Mouse (Mus musculus): ENCODE data around the gene Spata31d1a.

The Spata31d1a gene

DNA sequence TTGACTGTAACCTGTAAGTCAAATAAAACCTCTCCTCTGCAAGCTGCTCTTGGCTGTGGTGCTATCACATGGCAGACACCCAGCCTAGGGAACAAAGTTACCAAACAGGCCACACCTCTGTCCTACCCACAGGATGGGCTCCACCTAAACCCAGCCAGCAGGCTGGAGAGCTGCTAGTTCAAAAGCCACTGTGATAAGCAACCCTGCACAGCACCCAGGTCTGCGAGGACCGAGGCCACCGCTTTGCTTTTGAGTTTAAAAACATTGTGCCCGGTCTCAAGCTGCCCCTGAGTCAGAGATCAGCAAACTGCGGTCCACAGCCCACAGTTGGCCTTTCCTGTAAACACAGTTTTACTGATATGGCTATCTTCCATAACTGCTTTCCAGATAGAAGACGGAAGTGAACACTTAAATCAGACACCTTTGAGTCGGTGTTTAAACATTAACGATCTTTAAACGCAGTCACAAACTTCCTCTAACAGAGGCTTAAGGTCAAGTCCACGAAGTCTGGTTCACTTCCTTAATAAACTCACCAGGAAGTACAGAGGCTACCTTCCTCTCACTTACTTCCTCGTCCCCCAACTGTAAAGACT, 41.5 kb downstream of the Spata31d1a start:
- DNase-seq (ENCODE audit: low read depth, low spot score), result peak; percentile 64

DNA sequence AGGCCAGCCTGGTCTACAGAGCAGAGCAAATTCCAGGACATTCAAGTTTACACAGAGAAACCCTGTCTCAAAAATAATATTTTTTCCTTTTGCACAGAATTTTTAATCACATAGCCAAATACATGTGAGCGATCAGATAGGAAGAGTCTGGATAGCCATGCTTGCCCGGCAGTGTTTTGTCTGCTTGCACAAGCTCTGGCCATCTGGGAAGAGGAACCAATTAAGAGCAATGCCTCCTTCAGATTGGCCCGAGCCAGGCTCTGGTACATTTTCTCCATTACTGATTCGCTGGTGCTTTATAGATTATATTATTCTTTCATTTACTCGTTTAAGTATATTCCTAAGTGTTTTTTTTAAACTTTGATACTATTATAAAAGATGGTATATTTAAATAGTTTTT, 42.4 kb downstream of the Spata31d1a start:
- DNase-seq (ENCODE audit: low read depth, low spot score), result no peak

DNA sequence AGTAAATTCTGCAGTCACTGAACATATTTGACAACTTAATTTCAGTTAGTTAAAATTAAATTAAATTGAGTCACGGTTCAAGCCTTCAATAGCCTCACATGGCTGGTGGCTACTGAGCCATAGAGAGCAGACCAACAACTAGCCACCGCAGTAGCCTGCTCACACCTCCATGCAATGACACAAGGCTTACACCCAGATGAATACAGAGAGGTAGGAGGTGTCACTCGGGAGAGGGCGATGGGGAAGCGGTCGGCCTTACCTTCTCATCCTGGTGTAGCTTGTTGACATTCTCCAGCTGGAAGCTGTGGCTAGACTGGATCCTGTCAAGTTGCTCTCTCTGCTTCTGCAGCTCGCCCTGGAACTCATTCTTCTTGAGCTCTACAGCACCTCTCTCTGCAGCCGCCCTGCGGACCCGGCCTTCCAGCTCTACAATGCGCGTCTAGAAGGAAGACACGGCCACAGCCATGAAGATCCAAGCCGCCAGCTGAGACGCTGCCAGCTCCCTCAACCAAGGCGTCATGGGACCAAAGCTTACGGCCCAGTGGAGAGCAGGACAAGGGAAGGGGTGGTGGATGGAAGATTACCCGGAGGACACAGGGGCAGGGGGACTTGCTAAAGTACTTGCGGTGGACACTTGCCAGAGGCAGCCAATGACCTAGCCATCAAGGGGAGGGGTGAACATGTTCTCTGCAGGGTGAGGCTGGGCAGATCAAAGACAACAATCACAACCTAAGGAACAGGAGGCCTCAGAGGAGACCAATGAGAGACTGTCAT, 46.0 kb downstream of the Spata31d1a start:
- no peak for DNase-seq (ENCODE audit: low read depth, low spot score)

DNA sequence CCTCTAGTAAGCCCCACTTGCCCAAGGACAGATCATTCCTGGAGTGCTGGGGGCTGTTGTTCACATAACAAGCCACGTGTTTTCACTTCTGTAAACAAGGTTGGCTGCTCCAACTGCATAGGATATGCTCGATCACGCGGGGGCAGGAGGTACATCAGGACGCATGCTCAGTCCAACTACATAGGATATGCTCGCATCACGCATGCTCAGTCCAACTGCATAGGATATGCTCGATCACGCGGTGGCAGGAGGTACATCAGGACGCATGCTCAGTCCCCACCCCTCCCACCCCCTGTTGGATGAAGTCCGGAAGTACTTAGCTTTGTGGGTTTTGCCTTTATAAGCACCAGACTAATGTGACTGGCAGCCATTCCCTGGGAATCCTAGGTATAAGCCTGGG, 48.2 kb downstream of the Spata31d1a start:
- peak; percentile 97 for DNase-seq (ENCODE audit: low read depth, low spot score)

DNA sequence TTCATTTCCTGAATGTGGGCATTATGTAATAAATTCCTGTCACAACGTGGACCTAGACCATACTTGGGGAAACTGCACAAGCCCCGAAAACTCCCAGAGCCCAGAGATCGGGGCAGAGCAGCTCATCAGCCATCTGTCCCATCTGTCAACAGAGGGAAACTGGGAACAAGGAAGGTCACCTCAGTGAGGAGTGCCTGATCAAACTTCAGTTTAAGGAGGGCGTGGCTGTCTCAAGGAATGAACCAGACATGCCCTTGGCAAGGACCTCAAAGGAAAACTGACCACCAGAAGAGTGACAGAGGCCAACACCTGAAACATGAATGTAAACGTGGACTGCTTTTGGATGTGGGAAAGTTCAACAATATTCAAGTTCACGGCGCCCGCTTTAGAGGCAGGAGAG, 48.7 kb downstream of the Spata31d1a start:
- peak; percentile 43 for DNase-seq (ENCODE audit: low read depth, low spot score)

DNA sequence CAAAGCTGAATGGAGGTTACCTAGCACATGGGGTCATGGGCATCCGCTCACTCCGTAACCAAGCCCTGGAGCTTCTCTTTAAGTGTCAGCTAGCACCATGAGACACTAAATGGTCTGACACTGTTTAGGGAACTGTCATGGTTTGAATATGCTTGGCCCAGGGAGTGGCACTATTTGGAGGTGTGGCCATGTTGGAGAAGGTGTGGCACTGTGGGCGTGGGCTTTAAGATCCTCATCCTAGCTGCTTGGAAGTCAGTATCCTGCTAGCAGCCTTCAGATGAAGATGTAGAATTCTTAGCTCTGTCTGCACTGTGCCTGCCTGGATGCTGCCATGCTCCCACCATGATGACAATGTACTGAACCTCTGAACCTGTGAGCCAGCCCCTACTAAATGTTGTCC, 49.8 kb downstream of the Spata31d1a start:
- DNase-seq (ENCODE audit: low read depth, low spot score), result peak; percentile 61

DNA sequence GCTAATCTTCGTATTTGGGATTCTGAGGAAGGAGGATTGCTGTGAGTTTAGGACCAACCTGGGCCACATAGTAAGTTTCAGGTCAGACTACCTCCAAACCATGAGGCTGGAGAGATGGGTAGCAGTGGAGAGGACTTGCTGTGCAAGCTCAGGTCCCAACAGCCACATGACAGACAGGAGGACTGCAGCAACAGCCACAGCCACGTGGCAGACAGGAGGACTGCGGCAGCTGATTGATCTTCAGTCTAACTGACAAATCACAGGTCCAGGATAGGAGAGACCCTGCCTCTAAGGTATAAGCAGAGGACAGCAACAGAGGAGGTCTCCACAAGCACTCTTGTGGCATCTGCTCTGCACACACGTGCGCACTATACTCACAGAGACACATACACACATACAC, 52.3 kb downstream of the Spata31d1a start:
- peak; percentile 54 for DNase-seq (ENCODE audit: low read depth, low spot score)

DNA sequence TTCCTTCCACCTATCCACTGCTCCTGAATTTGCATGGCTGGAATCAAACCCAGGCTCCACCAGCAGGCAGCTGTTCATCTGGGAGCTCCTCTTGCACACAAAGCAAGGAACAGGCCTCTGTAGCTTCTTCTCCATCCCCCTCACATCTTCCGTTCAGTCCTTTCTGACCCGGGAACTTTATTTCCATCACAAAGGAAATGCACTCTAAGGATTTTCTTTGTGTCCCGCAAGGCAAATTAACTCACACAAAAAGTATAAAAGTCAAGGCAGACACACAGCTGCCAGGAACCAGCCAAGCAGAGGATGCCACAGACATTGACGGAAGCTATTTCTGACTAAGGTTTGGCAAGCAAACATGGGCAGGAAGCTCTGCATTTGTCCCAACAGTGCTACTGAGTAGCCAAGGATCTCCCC, 53.1 kb downstream of the Spata31d1a start:
- DNase-seq (ENCODE audit: low read depth, low spot score), result peak; percentile 93

DNA sequence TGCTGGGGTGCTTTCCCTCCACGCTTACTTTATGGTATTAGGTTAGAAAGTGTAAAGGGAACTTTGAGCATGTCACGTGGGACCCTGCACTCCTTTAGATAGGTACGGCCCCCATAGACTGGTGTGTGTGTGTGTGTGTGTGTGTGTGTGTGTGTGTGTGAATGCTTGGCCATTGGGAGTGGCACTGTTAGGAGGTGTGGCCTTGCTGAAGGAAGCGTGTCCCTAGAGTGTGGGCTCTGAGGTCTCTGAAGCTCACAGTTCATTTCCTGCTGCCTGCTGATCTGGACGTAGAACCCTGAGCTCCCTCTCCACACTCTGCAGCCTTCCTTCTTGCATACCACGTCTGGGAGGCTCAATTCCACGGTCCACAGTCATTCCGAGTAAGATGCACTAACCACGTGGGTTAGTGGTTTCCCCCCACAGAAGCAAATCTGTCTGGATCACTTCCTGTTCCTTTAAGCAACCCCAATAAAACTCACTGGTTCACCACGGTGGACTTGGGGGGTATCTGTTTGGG, 53.8 kb downstream of the Spata31d1a start:
- peak; percentile 76 for DNase-seq (ENCODE audit: low read depth, low spot score)

DNA sequence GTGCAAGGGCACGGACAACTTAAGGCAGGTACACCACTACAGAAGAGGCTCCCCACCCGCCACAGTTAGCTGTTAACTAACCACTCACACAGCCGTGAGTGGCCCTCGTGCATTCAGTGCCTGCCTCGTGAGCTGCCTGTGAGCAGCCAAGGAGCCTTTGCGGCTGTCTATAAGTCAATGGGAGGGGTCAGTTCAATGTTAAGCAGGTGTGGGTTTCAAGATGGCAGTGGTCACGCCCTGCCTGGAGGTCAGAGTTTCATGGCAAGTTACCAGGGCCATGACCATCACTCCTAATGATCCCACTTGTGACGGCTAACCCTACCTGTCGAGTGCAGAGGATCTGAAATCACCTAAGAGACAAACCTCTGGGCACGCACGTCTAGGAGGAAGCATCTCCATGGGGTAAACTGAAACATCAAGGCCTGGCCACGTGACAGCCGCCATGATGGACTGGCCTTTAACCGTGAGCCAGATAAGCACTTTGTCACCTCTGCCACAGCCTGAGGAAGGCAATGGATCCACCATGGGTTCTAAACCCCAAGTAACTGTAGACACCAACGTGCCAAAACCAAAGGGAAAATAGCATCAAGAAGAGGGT, 54.3 kb downstream of the Spata31d1a start:
- peak; percentile 79 for DNase-seq (ENCODE audit: low read depth, low spot score)

DNA sequence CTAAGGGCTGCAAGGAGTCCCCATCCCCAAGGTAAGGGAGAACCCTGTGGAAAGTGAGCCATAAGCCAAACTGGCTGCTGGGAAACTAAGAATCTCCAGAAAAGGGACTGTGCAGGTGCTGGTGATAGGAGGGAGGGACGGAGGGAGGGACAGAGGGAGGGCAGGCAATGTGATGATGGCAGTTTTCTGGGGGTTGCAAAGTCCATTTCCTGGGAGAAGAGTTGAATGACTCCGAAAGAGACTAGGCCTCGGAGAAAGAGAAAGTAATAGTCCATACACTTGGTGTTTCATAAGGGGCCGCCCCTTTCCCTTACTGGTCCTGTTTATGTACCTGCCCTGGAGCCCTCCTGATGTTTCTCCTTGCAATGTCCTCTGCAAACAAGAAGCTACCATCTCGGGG, 55.7 kb downstream of the Spata31d1a start:
- no peak for DNase-seq (ENCODE audit: low read depth, low spot score)

DNA sequence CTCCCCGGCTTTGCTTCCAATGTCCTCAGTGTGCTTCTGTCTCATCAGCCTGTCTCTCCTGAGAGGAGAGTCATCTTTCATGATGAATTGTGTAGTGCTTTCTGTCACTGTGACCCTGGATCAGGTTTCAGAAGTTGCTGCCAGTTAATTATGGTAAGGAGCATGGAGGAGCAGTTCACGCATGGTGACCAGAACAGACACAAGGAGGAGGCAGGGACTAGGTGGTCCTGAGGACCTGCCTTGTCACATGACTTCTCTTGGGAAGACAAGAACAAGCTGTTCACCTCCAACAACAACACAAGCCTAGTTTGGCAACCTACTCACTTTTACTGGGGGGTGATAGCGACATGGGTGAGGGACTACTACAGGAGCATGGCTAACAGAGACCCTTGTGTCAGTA, 57.0 kb downstream of the Spata31d1a start:
- no peak for DNase-seq (ENCODE audit: low read depth, low spot score)

DNA sequence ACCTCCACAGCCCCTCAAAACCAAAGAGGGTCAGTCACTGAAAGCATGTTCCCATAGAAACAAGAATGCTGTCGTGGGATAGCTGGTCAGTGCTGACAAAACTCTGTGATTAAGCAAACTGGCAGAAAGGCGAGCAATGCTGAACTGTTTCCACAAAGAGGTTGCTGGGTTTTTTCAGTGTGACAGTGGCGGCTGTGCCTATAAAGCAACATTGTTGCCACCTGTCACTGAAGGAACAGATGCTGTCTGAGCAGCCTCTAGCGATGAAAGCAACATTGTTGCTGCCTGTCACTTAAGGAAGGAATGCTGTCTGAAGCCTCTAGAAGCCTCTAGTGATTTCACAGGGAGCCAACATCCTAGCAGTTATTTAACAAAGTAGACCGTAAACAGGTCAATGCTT, 57.5 kb downstream of the Spata31d1a start:
- DNase-seq (ENCODE audit: low read depth, low spot score), result no peak

Measured in ZHBTc4 (cell line).